Mouse (Mus musculus): ENCODE results near the gene Arl4a.

Arl4a gene

GRCm38 (mm10) chr12:40009866-40010265 lies 28.0 kb downstream of the Arl4a start:
- DNase-seq (ENCODE audit: low read depth in 2 of 2, low spot score in 2 of 2) = no peak

- DNase-seq (ENCODE audit: low read depth in 2 of 2, low spot score in 2 of 2) = no peak
Observed at GRCm38 (mm10) chr12:40008459-40008858, 29.4 kb downstream of the Arl4a start.

GRCm38 (mm10) chr12:40004766-40005165 lies 33.1 kb downstream of the Arl4a start:
- DNase-seq (ENCODE audit: low read depth in 2 of 2, low spot score in 2 of 2) = no peak

DNA sequence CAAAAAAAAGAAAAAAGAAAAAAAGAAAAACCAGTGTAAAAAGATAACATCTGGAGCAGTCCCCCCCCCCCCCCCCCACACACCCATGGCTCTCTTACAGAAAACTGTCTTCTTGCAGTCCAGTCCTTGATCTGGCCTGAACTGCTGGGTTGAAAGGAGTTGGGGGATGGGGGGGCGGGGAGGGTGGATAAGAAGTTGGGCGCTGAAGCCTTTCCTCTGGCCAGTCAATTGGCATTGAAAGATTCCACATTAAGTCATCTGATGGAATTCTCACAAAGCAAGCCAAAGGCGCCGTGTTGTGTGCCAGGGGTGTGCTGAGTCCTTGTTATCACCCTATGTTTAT lies 39.0 kb downstream of the Arl4a start:
- no peak for DNase-seq (ENCODE audit: low read depth in 2 of 2, low spot score in 2 of 2)

- DNase-seq (ENCODE audit: low read depth in 2 of 2, low spot score in 2 of 2) = no peak
Observed at GRCm38 (mm10) chr12:39998070-39998852, 39.6 kb downstream of the Arl4a start.

- no peak for DNase-seq (ENCODE audit: low read depth in 2 of 2, low spot score in 2 of 2)
Observed at GRCm38 (mm10) chr12:39997651-39998050, 40.2 kb downstream of the Arl4a start.

DNA sequence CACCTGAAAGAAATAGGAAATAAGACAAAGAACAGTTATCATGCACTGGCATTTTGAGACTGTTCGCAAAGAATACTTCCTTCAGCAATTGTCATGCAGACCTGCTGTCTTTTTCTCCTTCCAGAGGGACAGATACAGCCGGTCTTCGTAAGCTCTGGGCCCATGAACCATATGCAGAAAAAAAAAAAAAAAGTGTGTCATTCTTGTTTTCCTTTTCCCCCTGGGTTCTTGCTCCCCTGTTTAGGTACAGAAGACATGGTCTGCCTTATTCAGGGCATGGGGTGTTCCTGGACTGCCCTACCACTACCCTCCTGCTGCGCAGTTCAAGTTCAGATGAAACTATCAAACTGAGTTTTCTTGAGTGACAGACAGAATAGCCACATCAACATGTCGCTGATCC lies 41.8 kb downstream of the Arl4a start:
- no peak for DNase-seq (ENCODE audit: low read depth in 2 of 2, low spot score in 2 of 2)

DNA sequence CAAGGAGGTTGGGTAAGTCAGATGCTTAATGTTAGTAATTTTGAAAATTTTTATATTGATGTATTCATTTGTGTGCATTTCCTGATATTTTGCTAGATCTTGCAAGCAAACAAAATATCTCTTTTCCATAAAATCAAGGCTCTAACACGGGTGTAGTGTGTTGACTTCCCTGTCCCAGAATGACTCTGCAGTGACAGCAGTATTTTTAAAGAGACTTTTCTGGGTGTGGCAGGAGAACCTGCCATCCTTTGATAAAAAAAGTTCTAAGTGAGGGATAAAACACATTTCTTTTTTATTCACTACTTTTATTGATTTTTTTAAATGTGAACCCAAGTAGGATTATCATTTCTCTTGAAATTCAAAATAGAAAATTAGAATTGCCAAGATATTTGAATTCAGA lies 42.2 kb downstream of the Arl4a start:
- no peak for DNase-seq (ENCODE audit: low read depth in 2 of 2, low spot score in 2 of 2)

GRCm38 (mm10) chr12:39992767-39993302 lies 45.0 kb downstream of the Arl4a start:
- DNase-seq (ENCODE audit: low read depth in 2 of 2, low spot score in 2 of 2) = no peak

DNA sequence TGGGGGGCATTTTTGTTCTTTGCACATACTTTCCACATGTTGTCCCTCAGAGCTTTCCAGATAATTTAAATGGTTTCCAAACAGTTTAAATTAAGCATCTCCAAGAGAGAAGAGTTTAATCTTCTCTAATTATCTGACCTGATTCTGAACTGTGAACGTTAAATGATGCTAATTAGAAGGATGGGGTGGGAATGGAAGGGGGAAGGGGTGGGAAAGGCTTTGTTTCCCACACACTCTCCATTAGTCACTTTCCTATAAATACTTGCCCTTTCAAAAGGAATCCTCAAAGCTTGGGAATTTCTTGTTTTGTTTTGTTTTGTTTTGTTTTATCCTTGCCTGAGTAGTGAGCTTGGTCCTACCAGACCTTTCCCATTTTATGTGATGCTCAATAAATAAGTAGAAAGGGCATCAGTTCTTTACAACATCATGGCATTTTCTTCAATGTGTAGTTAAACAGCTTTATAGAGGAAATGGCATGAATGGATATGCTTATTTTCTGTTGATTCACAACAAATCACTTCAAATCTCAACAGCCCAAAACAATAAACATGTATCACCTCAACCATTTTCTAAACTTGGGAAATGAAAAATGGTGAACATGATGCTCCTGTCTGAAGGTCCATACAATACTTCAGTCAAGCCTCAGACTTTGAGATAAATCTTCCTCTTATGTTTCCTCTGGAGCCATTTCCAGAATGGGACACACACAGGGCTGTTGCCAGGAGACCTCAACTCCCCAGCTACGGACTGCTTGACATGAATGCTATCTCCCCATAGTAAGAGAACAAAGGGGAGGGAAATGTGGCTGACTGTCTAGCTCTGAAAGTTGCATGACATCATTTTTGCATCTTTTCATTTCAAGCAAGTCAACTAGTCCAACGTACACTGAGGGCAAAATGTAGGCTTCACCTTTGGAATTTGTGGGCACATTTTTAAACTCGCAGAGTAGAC lies 46.7 kb downstream of the Arl4a start:
- DNase-seq (ENCODE audit: low read depth in 2 of 2, low spot score in 2 of 2) = no peak

DNA sequence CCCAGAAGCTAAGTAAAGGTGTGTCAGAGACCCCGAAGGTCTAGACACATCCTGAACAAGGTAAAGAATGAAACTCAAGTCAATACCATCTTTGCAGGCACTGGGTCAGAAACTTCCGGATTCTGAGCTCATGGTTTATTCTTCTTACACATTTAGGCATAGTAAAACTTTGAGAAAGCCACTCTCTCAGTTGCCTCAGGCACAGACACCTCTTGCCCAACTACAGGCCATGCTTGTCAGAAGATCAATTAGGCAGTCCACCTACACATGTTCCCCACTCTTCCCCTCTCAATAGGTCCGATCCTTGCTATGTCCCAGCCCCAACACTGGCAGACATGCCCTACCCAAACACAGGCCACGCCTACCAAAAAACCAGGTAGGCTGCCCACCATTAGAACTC lies 48.7 kb downstream of the Arl4a start:
- DNase-seq (ENCODE audit: low read depth in 2 of 2, low spot score in 2 of 2) = no peak

- DNase-seq (ENCODE audit: low read depth in 2 of 2, low spot score in 2 of 2) = no peak
Observed at GRCm38 (mm10) chr12:39987177-39987576, 50.6 kb downstream of the Arl4a start.

DNA sequence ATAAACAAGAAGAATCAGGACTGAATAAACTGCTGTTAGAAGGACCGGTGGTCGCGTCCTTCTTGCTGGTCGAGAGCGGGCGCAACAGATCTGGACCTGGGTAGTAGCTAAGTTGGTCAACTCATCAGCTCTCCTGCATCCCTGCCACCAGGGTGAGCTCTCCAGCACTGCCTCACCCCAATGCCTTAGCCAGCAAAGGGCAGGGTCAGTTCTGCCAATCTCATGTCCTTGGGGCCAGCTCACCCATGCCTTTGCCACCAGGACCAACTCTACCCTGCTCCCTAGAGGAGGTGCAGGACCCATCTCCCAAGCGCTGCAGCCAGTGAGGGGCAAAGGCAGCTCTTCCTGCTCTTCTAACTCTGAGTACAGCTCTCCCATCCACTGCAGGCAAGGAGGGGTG lies 52.2 kb downstream of the Arl4a start:
- no peak for DNase-seq (ENCODE audit: low read depth in 2 of 2, low spot score in 2 of 2)

DNA sequence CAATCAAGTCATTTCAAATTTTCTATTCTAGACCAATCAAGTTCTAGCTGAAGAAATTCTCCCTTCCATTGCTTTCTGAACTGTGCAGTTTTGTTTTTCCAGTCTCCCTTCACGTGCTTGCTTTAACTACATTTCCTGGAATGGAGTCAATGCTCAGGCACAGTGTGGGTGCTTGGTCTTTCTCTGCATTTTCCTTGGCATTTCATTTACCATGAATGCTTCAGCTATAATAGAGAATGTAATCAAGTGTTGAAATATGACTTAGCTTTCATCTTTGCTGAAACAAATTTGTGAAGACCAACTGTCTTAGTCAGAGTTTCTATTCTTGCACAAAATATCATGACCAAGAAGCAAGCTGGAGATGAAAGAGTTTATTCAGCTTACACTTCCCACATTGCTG lies 58.0 kb downstream of the Arl4a start:
- no peak for DNase-seq (ENCODE audit: low read depth in 2 of 2, low spot score in 2 of 2)

GRCm38 (mm10) chr12:39979066-39979465 lies 58.8 kb downstream of the Arl4a start:
- DNase-seq (ENCODE audit: low read depth in 2 of 2, low spot score in 2 of 2) = no peak

DNA sequence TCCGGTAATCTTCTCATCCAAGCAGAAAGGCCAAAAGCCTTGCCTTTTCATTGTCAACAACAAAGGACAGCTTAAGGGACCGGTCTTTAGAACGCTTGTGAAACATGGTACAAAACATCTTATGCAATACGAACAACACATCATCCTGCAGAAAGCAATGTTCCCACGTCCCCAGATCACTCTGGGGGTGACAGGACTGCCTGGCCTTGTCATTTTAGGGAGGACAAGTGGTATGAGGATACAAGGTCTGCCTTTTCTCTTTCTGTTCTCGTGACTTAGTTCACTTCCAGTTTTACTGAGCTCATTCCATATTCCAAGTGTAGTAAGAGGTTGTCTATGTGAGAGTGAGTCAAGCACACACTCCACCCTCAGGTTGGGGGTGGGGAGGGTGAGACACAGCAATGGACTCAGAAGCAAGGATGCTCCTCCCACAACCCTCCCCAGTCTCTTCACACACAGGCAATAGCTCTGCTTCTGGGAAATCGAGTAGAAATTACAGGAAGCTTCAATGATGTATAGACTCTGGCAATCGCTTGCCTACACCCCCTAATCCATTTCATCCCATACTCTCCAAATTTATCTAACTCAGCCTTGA lies 59.7 kb downstream of the Arl4a start:
- DNase-seq (ENCODE audit: low read depth in 2 of 2, low spot score in 2 of 2) = no peak

GRCm38 (mm10) chr12:39976426-39976825 lies 61.4 kb downstream of the Arl4a start:
- no peak for DNase-seq (ENCODE audit: low read depth in 2 of 2, low spot score in 2 of 2)

DNA sequence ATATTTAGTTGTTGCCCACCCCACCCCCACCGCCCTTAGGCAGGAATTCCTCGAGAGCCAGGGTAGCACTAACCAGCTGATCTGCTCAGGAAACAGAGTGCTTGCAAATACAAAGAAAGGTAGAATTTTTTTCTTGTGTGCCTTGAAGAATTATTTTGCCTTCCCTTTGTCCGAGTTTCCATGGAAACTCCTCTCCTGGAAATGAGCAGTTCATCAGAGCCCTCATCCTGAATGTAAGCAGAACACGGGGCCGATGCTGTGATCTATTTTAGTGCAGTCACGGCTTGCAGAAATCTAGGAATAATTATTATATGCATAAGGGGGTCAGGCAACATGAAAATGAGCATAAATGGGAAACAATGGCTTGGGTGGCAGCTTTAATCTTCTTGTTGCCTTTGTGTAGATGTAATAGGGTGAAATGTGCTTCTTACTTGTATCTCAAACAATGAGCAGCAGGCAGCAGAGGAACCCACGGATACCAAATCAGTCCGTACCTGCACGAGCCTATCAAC lies 61.9 kb downstream of the Arl4a start:
- DNase-seq (ENCODE audit: low read depth in 2 of 2, low spot score in 2 of 2) = no peak

DNA sequence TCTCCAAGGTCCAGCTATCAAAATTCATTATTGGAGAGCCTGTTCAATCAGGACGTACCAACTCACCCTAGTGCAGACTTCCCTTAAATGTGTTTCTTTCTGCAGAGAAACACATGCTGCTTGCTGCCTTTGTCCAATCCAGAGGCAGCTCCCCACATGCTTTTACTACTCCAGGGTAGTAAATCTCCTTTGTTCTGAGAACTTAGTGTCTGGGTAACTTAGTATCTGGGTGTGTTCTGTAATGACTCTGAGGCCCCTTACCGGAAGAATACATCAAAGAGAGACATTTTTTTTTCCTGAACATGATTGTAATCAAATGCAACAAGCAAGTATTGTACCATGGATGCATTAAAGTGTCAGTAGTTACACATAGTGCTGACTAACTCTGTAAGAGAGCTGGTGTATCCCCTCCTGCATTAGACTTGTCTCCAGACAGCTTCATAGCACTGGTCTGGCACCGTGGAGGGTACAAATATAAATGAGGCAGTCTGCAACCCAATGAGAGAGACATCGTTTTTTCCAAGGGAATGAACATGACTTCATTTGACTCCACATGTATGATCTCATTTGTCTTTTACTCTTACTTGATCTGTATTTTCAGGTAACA lies 62.7 kb downstream of the Arl4a start:
- DNase-seq (ENCODE audit: low read depth in 2 of 2, low spot score in 2 of 2) = no peak

DNA sequence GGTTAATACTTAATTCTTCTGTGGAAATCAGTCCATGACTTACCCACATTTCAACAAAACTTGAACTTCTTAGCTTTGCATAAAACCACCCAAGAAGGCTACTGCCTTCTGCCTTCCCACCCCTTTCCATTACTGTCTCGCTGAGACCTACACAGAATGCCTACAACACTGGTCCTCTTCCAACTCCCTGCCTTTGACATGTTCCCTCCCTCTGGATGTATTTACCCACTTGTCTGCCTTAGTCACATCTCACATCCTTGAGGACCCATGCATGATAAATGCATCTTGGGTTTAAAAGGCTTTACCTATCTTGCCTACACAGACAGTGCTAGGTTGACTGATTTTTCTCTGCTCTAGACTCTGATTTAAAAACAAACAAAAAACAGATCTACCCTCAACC lies 63.6 kb downstream of the Arl4a start:
- DNase-seq (ENCODE audit: low read depth in 2 of 2, low spot score in 2 of 2) = no peak

DNA sequence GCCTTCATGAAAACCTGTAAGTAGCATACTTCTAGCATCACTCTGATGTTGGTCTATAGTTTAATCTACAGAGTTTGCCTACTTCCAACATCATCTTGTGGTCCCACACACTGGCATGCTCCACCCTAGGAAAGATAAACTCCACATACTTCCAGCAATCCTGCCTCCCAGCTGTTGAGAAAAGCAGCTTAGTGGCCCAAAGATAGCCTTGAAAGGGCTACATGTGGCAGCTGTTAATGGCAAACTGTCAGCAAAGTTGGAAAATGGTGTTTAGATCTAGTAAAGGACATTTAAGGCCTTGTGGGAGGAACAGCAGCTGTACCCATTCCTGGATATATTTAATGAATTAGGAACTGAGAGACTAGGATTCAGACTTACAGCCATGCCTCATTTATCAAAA lies 68.3 kb downstream of the Arl4a start:
- no peak for DNase-seq (ENCODE audit: low read depth in 2 of 2, low spot score in 2 of 2)

Measured in CD8-positive naive resting alpha-beta T cell, adult 2 months (primary cell).